Mouse (Mus musculus): ENCODE data around the gene Pla1a.

- TF ChIP-seq EP300 (IDR thresholded peaks at IDR 0.05): no peak
- TF ChIP-seq CTCF (IDR thresholded peaks at IDR 0.05): no peak
Observed at GRCm38 (mm10) chr16:38387389-38387788, 45.6 kb downstream of the Pla1a start.

All from lung, postnatal 0 days (tissue).